In genomic region chr17:28692341-28692710, GRCm38 (mm10) we compare ENCODE assay signal across 8 mouse cellular contexts. TPM values are rescaled to one million over a fixed set of nuclear protein-coding genes. Genes with fewer than 3 reads are reported as not detected.
DNase-seq lines count a peak whose midpoint lies in the region; ATAC-seq and TF ChIP-seq lines count a peak whose summit lies in the region.

No protein-coding gene starts in this region.

- H3K27me3 ChIP-seq in forebrain, embryonic 10.5 days (ENCODE audit: poor library complexity, severe bottlenecking): peaks cover 31% of the 10 kb centered on the region
- peaks cover 13% of the 10 kb centered on the region for H3K27me3 ChIP-seq in hindbrain, embryonic 13.5 days

- no peak for ATAC-seq in cerebellum, adult (ENCODE audit: insufficient number of reproducible peaks, low FRiP score, low TSS enrichment)
- ATAC-seq in hindbrain, embryonic 13.5 days (ENCODE audit: low FRiP score): no peak
- peak; percentile 34 for ATAC-seq in megakaryocyte progenitor cell, adult 5-6 weeks (replicated peaks; ENCODE audit: poor library complexity)

- H3K9ac ChIP-seq in hindbrain, embryonic 13.5 days: peak overlapping the region; percentile 98

- no peaks in the 10 kb centered on the region; the same call in 1 of the 2 replicates for H3K36me3 ChIP-seq in forebrain, embryonic 10.5 days (replicated peaks)
- no peaks in the 10 kb centered on the region for H3K36me3 ChIP-seq in hindbrain, embryonic 13.5 days

- H3K4me1 ChIP-seq in bone marrow macrophage, adult 2 months (ENCODE audit: control insufficient read depth, insufficient read depth, low read length): peaks cover 32% of the 10 kb centered on the region
- H3K4me1 ChIP-seq in forebrain, embryonic 10.5 days: peaks cover 59% of the 10 kb centered on the region
- peaks cover 57% of the 10 kb centered on the region for H3K4me1 ChIP-seq in hindbrain, embryonic 13.5 days (replicated peaks)

- peak overlapping the region; percentile 70 for H3K4me2 ChIP-seq in hindbrain, embryonic 13.5 days

- no peak for TF ChIP-seq CTCF in bone marrow macrophage, adult 2 months (IDR thresholded peaks at IDR 0.05; ENCODE audit: low read depth, low read length)

- no peak for TF ChIP-seq POLR2A in bone marrow macrophage, adult 2 months (IDR thresholded peaks at IDR 0.05; ENCODE audit: borderline replicate concordance, low read depth, low read length)

- DNase-seq in cerebellum, adult 11 months: peak; percentile 37
- DNase-seq in forebrain, embryonic 10.5 days (ENCODE audit: extremely low spot score, low spot score): peak; percentile 26
- peak; percentile 52 to 65 for DNase-seq in left cerebral cortex, postnatal 14 days (ENCODE audit: low spot score in 2 of 2)
- peak; percentile 39 to 45 for DNase-seq in spleen, postnatal 14 days (ENCODE audit: low spot score in 2 of 2)

- H3K4me3 ChIP-seq in bone marrow macrophage, adult 2 months (ENCODE audit: insufficient read depth, low read length): peak overlapping the region; percentile 82
- peak overlapping the region; percentile 71 for H3K4me3 ChIP-seq in forebrain, embryonic 10.5 days
- H3K4me3 ChIP-seq in hindbrain, embryonic 13.5 days: peak overlapping the region; percentile 99

- no peaks in the 10 kb centered on the region for H3K9me3 ChIP-seq in forebrain, embryonic 10.5 days
- H3K9me3 ChIP-seq in hindbrain, embryonic 13.5 days: no peaks in the 10 kb centered on the region

- WGBS in forebrain, embryonic 10.5 days: under 1% methylated on average over 18 of the region's 18 CpGs
- 0% methylated on average over 18 of the region's 18 CpGs for WGBS in hindbrain, embryonic 13.5 days

- peak overlapping the region; percentile 83 for H3K27ac ChIP-seq in bone marrow macrophage, adult 2 months (ENCODE audit: insufficient read depth, low read depth, low read length)
- H3K27ac ChIP-seq in forebrain, embryonic 10.5 days: peak overlapping the region; percentile 96
- H3K27ac ChIP-seq in hindbrain, embryonic 13.5 days: peak overlapping the region; percentile 96

- intact Hi-C loops in left cerebral cortex, postnatal 14 days (cut with DNase I): loop anchor here (5.0 to 10.0 kb wide), 2 partner anchors 50 to 182 kb away; no protein-coding TSS in a partner anchor

RNA-seq across cellular contexts. Expression of gene Mapk14, which starts 1.2 kb away (rescaled TPM):
- 192 and 195 TPM in 2 replicates for polyA plus RNA-seq in bone marrow macrophage, adult 2 months (2012; ENCODE audit: insufficient read depth, insufficient read length, missing spikeins)
- polyA plus RNA-seq in forebrain, embryonic 10.5 days (2016; fragmentation: Nextera tagmentation; extraction: Ambion mirVana): 41.2 and 42.2 TPM in 2 replicates
- 25.3 and 26.9 TPM in 2 replicates for polyA plus RNA-seq in hindbrain, embryonic 13.5 days (2015; fragmentation: Nextera tagmentation; extraction: Ambion mirVana)
- 10 to 100 TPM; 71.7 to 81.7 TPM for total RNA-seq in left cerebral cortex, postnatal 14 days (2021)
- total RNA-seq in megakaryocyte progenitor cell, adult 5-6 weeks (2015): 111 TPM in 2 replicates
- total RNA-seq in megakaryocyte progenitor cell, adult 5-6 weeks (2017): 100 and 110 TPM in 2 replicates

RNA-seq across cellular contexts. Expression of gene Slc26a8, which starts 2.3 kb away (rescaled TPM):
- 0.95 TPM in 1 of 2 replicates, not detected in the other for polyA plus RNA-seq in bone marrow macrophage, adult 2 months (2012; ENCODE audit: insufficient read depth, insufficient read length, missing spikeins)
- 0.50 and 0.58 TPM in 2 replicates for polyA plus RNA-seq in forebrain, embryonic 10.5 days (2016; fragmentation: Nextera tagmentation; extraction: Ambion mirVana)
- 1.00 and 1.1 TPM in 2 replicates for polyA plus RNA-seq in hindbrain, embryonic 13.5 days (2015; fragmentation: Nextera tagmentation; extraction: Ambion mirVana)
- 1 to 10 TPM; 7.6 to 10.0 TPM for total RNA-seq in left cerebral cortex, postnatal 14 days (2021)
- total RNA-seq in megakaryocyte progenitor cell, adult 5-6 weeks (2015): 1.3 and 3.0 TPM in 2 replicates
- 0.21 and 1.5 TPM in 2 replicates for total RNA-seq in megakaryocyte progenitor cell, adult 5-6 weeks (2017)

RNA-seq across cellular contexts. Expression of gene AC170998.1, which starts 33.6 kb away (rescaled TPM):
- 4.0 and 11.4 TPM in 2 replicates for polyA plus RNA-seq in bone marrow macrophage, adult 2 months (2012; ENCODE audit: insufficient read depth, insufficient read length, missing spikeins)
- 2.6 and 4.3 TPM in 2 replicates for polyA plus RNA-seq in forebrain, embryonic 10.5 days (2016; fragmentation: Nextera tagmentation; extraction: Ambion mirVana)
- polyA plus RNA-seq in hindbrain, embryonic 13.5 days (2015; fragmentation: Nextera tagmentation; extraction: Ambion mirVana): 2.2 and 3.3 TPM in 2 replicates
- 1 to 10 TPM; 1.4 to 2.7 TPM for total RNA-seq in left cerebral cortex, postnatal 14 days (2021)
- 4.3 and 6.5 TPM in 2 replicates for total RNA-seq in megakaryocyte progenitor cell, adult 5-6 weeks (2015)
- 1.1 and 5.1 TPM in 2 replicates for total RNA-seq in megakaryocyte progenitor cell, adult 5-6 weeks (2017)
